Mouse (Mus musculus) ES-E14 (cell line): ENCODE measurements around the gene Actr1a. TPM values are rescaled to one million over a fixed set of nuclear protein-coding genes. Genes with fewer than 3 reads are reported as not detected.

Experiments
- DNase-seq: peaks from one replicate; pipeline ENCODE4 v3.0.0-alpha.2; 2013; ENCODE audit warnings: low read depth, low spot score
- H3K27ac ChIP-seq: 2 replicates; pipeline ENCODE4 v1.5.1; 2012; ENCODE audit warnings: low read depth, mild to moderate bottlenecking, low read length, moderate library complexity, mixed read lengths; ENCODE audit not compliant: poor library complexity, insufficient read depth, severe bottlenecking
- H3K36me3 ChIP-seq: 2 replicates; pipeline ENCODE4 v1.6.1; 2012; ENCODE audit warnings: mild to moderate bottlenecking, low read length, moderate library complexity, mixed read lengths; ENCODE audit not compliant: control insufficient read depth, poor library complexity, insufficient read depth, severe bottlenecking
- H3K4me1 ChIP-seq, 2 experiments: fragments of 150-350 bp in 1 of 2; sonication (generic) in 1 of 2; 2 replicates each; pipeline ENCODE4 v1.6.1; 2012; ENCODE audit warnings: low read length in 2 of 2, mild to moderate bottlenecking in 1 of 2, mixed read lengths in 1 of 2; ENCODE audit not compliant: control insufficient read depth in 2 of 2, insufficient read depth in 2 of 2, poor library complexity in 1 of 2
- H3K4me3 ChIP-seq, 2 experiments: fragments of 150-350 bp in 1 of 2; sonication (generic) in 1 of 2; 2 replicates each; pipeline ENCODE4 v1.5.1; 2012; ENCODE audit warnings: low read length in 2 of 2, low read depth in 1 of 2, mild to moderate bottlenecking in 1 of 2, mixed read lengths in 1 of 2; ENCODE audit not compliant: insufficient read depth in 1 of 2, poor library complexity in 1 of 2, severe bottlenecking in 1 of 2
- H3K9ac ChIP-seq: 2 replicates; pipeline ENCODE4 v1.6.1; 2012; ENCODE audit warnings: low read depth, mild to moderate bottlenecking, low read length, mixed read lengths; ENCODE audit not compliant: poor library complexity, insufficient read depth, severe bottlenecking
- H3K9me3 ChIP-seq: fragments of 150-350 bp; sonication (generic); 2 replicates; pipeline ENCODE4 v1.6.1; 2012; ENCODE audit warnings: low read depth, mild to moderate bottlenecking, low read length; ENCODE audit not compliant: control insufficient read depth, insufficient read depth
- CHD2 ChIP-seq: IDR thresholded peaks from 2 replicates; pipeline ENCODE4 v1.6.1; 2014; ENCODE audit warnings: mild to moderate bottlenecking, low read depth, low read length, inconsistent platforms
- HCFC1 ChIP-seq: IDR thresholded peaks from 2 replicates; pipeline ENCODE4 v1.6.1; 2012; ENCODE audit warnings: low read length, inconsistent platforms, borderline replicate concordance; ENCODE audit not compliant: insufficient read depth
- MAFK ChIP-seq: IDR thresholded peaks from 2 replicates; pipeline ENCODE4 v1.6.1; 2014; ENCODE audit warnings: mild to moderate bottlenecking, low read depth, low read length, inconsistent platforms; ENCODE audit not compliant: insufficient read depth
- ZC3H11A ChIP-seq: IDR thresholded peaks from 2 replicates; pipeline ENCODE4 v1.6.1; 2012; ENCODE audit warnings: low read depth, mild to moderate bottlenecking, inconsistent platforms, low read length, borderline replicate concordance
- ZNF384 ChIP-seq: IDR thresholded peaks from 2 replicates; pipeline ENCODE4 v1.6.1; 2012; ENCODE audit warnings: low read depth, low read length, inconsistent platforms
- in situ Hi-C, 2 experiments: fragments of 600-800 bp; cut with MboI; formaldehyde crosslinking; loops; one replicate each; pipeline ENCODE4 v1.15.1; 2025; ENCODE audit warnings: low sequenced_read_pairs in 2 of 2, inconsistent platforms in 1 of 2; ENCODE audit not compliant: unreplicated experiment in 2 of 2
- total RNA-seq: library from RNA; depleted of rRNA; stranded (reverse); fragments of 300-350 nt; gene quantifications from 2 replicates; pipeline ENCODE4 v1.2.3, GENCODE M21; 2012

Actr1a gene
- total RNA-seq, 1 experiment: 85.7 TPM

DNA sequence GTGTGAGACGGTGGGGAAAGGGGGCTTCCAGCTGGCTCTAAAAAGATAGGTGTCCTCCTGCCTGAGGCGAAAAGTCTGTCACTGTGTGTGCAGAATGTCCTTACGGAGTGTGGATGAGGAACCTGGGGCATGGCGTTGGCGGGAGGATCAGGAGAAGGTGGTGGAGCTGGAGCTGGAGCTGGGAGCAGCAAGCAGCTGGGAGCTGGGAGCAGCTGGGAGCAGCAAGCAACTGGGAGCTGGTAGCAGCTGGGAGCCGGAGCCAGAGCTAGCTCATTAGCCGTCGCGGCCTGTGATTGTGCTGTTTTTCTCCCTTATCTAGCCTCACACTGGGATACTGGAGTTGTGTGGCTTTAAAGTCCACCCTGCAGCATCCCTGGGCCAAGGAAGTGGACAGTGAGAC is 20.7 kb upstream of the Actr1a start:
- Histone ChIP-seq H3K4me3 (no peak overlapping the region), H3K9me3 (no peaks in the 10 kb centered on the region), H3K9ac (no peak overlapping the region), H3K36me3 (no peaks in the 10 kb centered on the region), H3K4me1 (peaks cover 0 to 13% of the 10 kb centered on the region in 2 experiments; a peak in 1 of 4 replicates), H3K27ac (no peak overlapping the region)
- DNase-seq: no peak
- TF ChIP-seq ZC3H11A (no peak), ZNF384 (no peak), MAFK (no peak), CHD2 (no peak), HCFC1 (no peak)
- in situ Hi-C loops: no loop called here

GRCm38 (mm10) chr19:46414486-46414885 is 18.9 kb upstream of the Actr1a start:
- peaks cover 0 to 4% of the 10 kb centered on the region in 2 experiments; a peak in 1 of 4 replicates for H3K4me1 ChIP-seq
- no peak for DNase-seq
- in situ Hi-C loops: no loop called here

DNA sequence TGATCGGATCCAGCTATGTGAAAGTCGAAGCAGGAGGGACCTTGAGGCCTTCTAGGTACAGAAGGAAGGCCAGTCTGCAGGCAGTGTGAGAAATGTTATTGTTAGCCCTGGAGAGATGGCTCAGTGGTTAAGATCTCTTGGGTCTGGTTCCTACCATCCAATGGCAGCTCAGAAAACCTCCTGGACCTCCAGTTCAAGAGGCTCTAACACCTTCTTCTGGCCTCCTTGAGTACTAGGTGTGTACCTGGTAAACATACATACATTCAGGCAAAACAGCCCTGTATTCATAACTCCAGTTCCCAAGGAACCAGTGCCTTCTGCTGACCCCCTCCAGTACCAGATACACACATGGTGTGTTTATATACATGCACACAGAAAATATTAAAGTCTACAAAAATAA is 18.4 kb upstream of the Actr1a start:
- H3K4me3 ChIP-seq: no peak overlapping the region
- in situ Hi-C loops: no loop called here
- no peaks in the 10 kb centered on the region for H3K36me3 ChIP-seq
- no peak overlapping the region for H3K9ac ChIP-seq
- H3K9me3 ChIP-seq: no peaks in the 10 kb centered on the region
- peaks cover 0 to 4% of the 10 kb centered on the region in 2 experiments; a peak in 1 of 4 replicates for H3K4me1 ChIP-seq
- no peak for DNase-seq
- H3K27ac ChIP-seq: no peak overlapping the region
- no peak for TF ChIP-seq ZNF384
- TF ChIP-seq CHD2: no peak
- TF ChIP-seq HCFC1: no peak
- no peak for TF ChIP-seq ZC3H11A
- TF ChIP-seq MAFK: no peak

More at GRCm38 (mm10) chr19:46414486-46414885, 18.9 kb upstream of the Actr1a start:
- no peak for TF ChIP-seq ZNF384
- no peak for TF ChIP-seq ZC3H11A
- TF ChIP-seq CHD2: no peak
- TF ChIP-seq MAFK: no peak
- TF ChIP-seq HCFC1: no peak
- H3K9ac ChIP-seq: no peak overlapping the region
- no peaks in the 10 kb centered on the region for H3K36me3 ChIP-seq
- H3K27ac ChIP-seq: no peak overlapping the region
- no peak overlapping the region for H3K4me3 ChIP-seq
- no peaks in the 10 kb centered on the region for H3K9me3 ChIP-seq

- Histone ChIP-seq H3K36me3 (no peaks in the 10 kb centered on the region), H3K9me3 (no peaks in the 10 kb centered on the region), H3K9ac (no peak overlapping the region), H3K4me1 (no peaks in the 10 kb centered on the region), H3K27ac (no peak overlapping the region), H3K4me3 (no peak overlapping the region)
- no peak for DNase-seq
- no peak for TF ChIP-seq ZC3H11A
- TF ChIP-seq ZNF384: no peak
- no peak for TF ChIP-seq HCFC1
- no peak for TF ChIP-seq CHD2
- TF ChIP-seq MAFK: no peak
- in situ Hi-C loops: no loop called here
Observed at GRCm38 (mm10) chr19:46412056-46412805, 16.7 kb upstream of the Actr1a start.
